In genomic region chr11:93646216-93646615, GRCm38 (mm10) we compare ENCODE assay signal across 20 mouse cellular contexts.
A peak's percentile ranks its signal among the peaks of the same experiment; 100 is the strongest.
DNase-seq lines count a peak whose midpoint lies in the region; ATAC-seq and TF ChIP-seq lines count a peak whose summit lies in the region.
"Had no signal": no experiment of that assay in that cellular context is flagged by ENCODE, and none has a peak within 500 bp of the region (broad histone marks: within the 10 kb centered on the region; RNA-seq: fewer than 3 reads in every experiment).

No protein-coding gene starts in this region.

- H3K27ac ChIP-seq in layer of hippocampus, adult 2 months = peak overlapping the region; percentile 43; the same call in 1 of the 2 replicates
- H3K27ac ChIP-seq: embryonic facial prominence, embryonic 13.5 days; embryonic facial prominence, embryonic 15.5 days; forebrain, embryonic 13.5 days; forebrain, embryonic 15.5 days had no signal

- ATAC-seq in erythroblast, adult 5-6 weeks (replicated peaks; ENCODE audit: low FRiP score, poor library complexity, severe bottlenecking) = no peak
- ATAC-seq: forebrain, embryonic 13.5 days; forebrain, embryonic 15.5 days; forebrain, postnatal 0 days had no signal

- peak in 1 of 2 experiments; percentile 15 for DNase-seq in layer of hippocampus, adult 2 months (ENCODE audit: low spot score in 2 of 2)
- no peak for DNase-seq in layer of hippocampus, adult 8-10 months (ENCODE audit: low spot score in 2 of 2)
- peak; percentile 65 for DNase-seq in brain, adult 2 months (ENCODE audit: low read depth, low spot score)
- peak; percentile 53 for DNase-seq in telencephalon, adult 2 months (ENCODE audit: low read depth, low spot score)
- DNase-seq: adrenal gland, adult 8-10 months; adrenal gland, postnatal 14 days; adrenal gland, postnatal 36 days; cerebellum, adult 11 months; cerebellum, adult 18-20 months; cerebellum, adult 8-10 months; cerebellum, adult 9-11 months; cerebellum, postnatal 14 days; cerebellum, postnatal 36 days; embryo, embryonic 11 days; forebrain, postnatal 0 days had no signal

- TF ChIP-seq CTCF in layer of hippocampus, adult 2 months (conservative IDR thresholded peaks at IDR 0.05) = no peak

- H3K4me3 ChIP-seq in layer of hippocampus, adult 2 months = no peak overlapping the region
- H3K4me3 ChIP-seq: embryonic facial prominence, embryonic 13.5 days; embryonic facial prominence, embryonic 15.5 days; forebrain, embryonic 13.5 days; forebrain, embryonic 15.5 days had no signal

Comparison
In these comparisons a context has a peak if more than half of its experiments do, and no peak if none do; other contexts are left out.
1. DNase-seq: peak in brain, adult 2 months (single experiment) and telencephalon, adult 2 months (single experiment); none in layer of hippocampus, adult 8-10 months (0 of 2).